Mouse (Mus musculus): ENCODE measurements around the gene Gm11733.

GRCm38 (mm10) chr11:117535491-117536304, 51.5 kb downstream of the Gm11733 start:
- TF ChIP-seq CTCF (IDR thresholded peaks at IDR 0.05; ENCODE audit: insufficient read depth, low read length) (no peak), POLR2A (IDR thresholded peaks at IDR 0.05; ENCODE audit: borderline replicate concordance, extremely low read depth, low read depth, low read length) (no peak)

Data from lung, adult 2 months (tissue).